Mouse (Mus musculus): ENCODE measurements around the gene Myl6b. TPM values are rescaled to one million over a fixed set of nuclear protein-coding genes. Genes with fewer than 3 reads are reported as not detected.

Gene Myl6b
- polyA plus RNA-seq, 1 experiment from 2014 or later = 5.0 TPM

GRCm38 (mm10) chr10:128458348-128458718 lies 40.2 kb downstream of the Myl6b start:
- ATAC-seq (ENCODE audit: insufficient number of reproducible peaks, insufficient read depth, low FRiP score, low read depth) = peak; percentile 42
- under 1% methylated on average over 29 of the region's 29 CpGs for WGBS
- H3K9ac ChIP-seq (ENCODE audit: low read length) = peak overlapping the region; percentile 93
- H3K4me2 ChIP-seq (ENCODE audit: low read length) = peak overlapping the region; percentile 80
- H3K4me3 ChIP-seq (ENCODE audit: control insufficient read depth in 1 of 2, insufficient read depth in 1 of 2, low read depth in 1 of 2, low read length in 2 of 2) = peak overlapping the region; percentile 89 to 95
- H3K9me3 ChIP-seq (ENCODE audit: control insufficient read depth, low read length) = no peaks in the 10 kb centered on the region
- no peaks in the 10 kb centered on the region for H3K27me3 ChIP-seq (ENCODE audit: control insufficient read depth, insufficient read depth, low read length)
- H3K27ac ChIP-seq (replicated peaks in 1 of 2; ENCODE audit: control insufficient read depth in 1 of 2, insufficient read depth in 1 of 2, low read depth in 2 of 2, low read length in 2 of 2) = peak overlapping the region; percentile 74 to 92
- peaks cover 0 to 15% of the 10 kb centered on the region in 2 experiments; a peak in 2 of 4 replicates for H3K4me1 ChIP-seq (ENCODE audit: control insufficient read depth in 2 of 2, insufficient read depth in 2 of 2, low read length in 2 of 2)
- peaks cover 27% of the 10 kb centered on the region for H3K36me3 ChIP-seq (ENCODE audit: control insufficient read depth, insufficient read depth, low read length)

GRCm38 (mm10) chr10:128457676-128458075 lies 40.8 kb downstream of the Myl6b start:
- peaks cover 0 to 15% of the 10 kb centered on the region in 2 experiments; a peak in 2 of 4 replicates for H3K4me1 ChIP-seq (ENCODE audit: control insufficient read depth in 2 of 2, insufficient read depth in 2 of 2, low read length in 2 of 2)
- H3K27me3 ChIP-seq (ENCODE audit: control insufficient read depth, insufficient read depth, low read length) = no peaks in the 10 kb centered on the region
- ATAC-seq (ENCODE audit: insufficient number of reproducible peaks, insufficient read depth, low FRiP score, low read depth) = no peak
- no peak overlapping the region; the same call in 1 of the 2 replicates for H3K9ac ChIP-seq (ENCODE audit: low read length)
- H3K27ac ChIP-seq (replicated peaks in 1 of 2; ENCODE audit: control insufficient read depth in 1 of 2, insufficient read depth in 1 of 2, low read depth in 2 of 2, low read length in 2 of 2) = no peak overlapping the region
- WGBS = 88% methylated on average over 6 of the region's 6 CpGs
- no peak overlapping the region for H3K4me2 ChIP-seq (ENCODE audit: low read length)
- H3K4me3 ChIP-seq (ENCODE audit: control insufficient read depth in 1 of 2, insufficient read depth in 1 of 2, low read depth in 1 of 2, low read length in 2 of 2) = peak overlapping the region in 1 of 2 experiments; percentile 95; a peak in 1 of 4 replicates
- peaks cover 20% of the 10 kb centered on the region for H3K36me3 ChIP-seq (ENCODE audit: control insufficient read depth, insufficient read depth, low read length)
- no peaks in the 10 kb centered on the region for H3K9me3 ChIP-seq (ENCODE audit: control insufficient read depth, low read length)

- H3K27ac ChIP-seq (replicated peaks in 1 of 2; ENCODE audit: control insufficient read depth in 1 of 2, insufficient read depth in 1 of 2, low read depth in 2 of 2, low read length in 2 of 2) = no peak overlapping the region
- no peaks in the 10 kb centered on the region for H3K9me3 ChIP-seq (ENCODE audit: control insufficient read depth, low read length)
- peak overlapping the region; percentile 32; the same call in 1 of the 2 replicates for H3K4me2 ChIP-seq (ENCODE audit: low read length)
- no peaks in the 10 kb centered on the region for H3K27me3 ChIP-seq (ENCODE audit: control insufficient read depth, insufficient read depth, low read length)
- no peak overlapping the region for H3K9ac ChIP-seq (ENCODE audit: low read length)
- ATAC-seq (ENCODE audit: insufficient number of reproducible peaks, insufficient read depth, low FRiP score, low read depth) = no peak
- WGBS = 3% methylated on average over 6 of the region's 6 CpGs
- no peak overlapping the region for H3K4me3 ChIP-seq (ENCODE audit: control insufficient read depth in 1 of 2, insufficient read depth in 1 of 2, low read depth in 1 of 2, low read length in 2 of 2)
- H3K4me1 ChIP-seq (ENCODE audit: control insufficient read depth in 2 of 2, insufficient read depth in 2 of 2, low read length in 2 of 2) = peaks cover 0 to 6% of the 10 kb centered on the region in 2 experiments; a peak in 2 of 4 replicates
- H3K36me3 ChIP-seq (ENCODE audit: control insufficient read depth, insufficient read depth, low read length) = no peaks in the 10 kb centered on the region
Measured at GRCm38 (mm10) chr10:128455280-128455679, 43.2 kb downstream of the Myl6b start.

GRCm38 (mm10) chr10:128454471-128454870 lies 44.0 kb downstream of the Myl6b start:
- WGBS = 72% methylated on average over 3 of the region's 3 CpGs
- no peak for ATAC-seq (ENCODE audit: insufficient number of reproducible peaks, insufficient read depth, low FRiP score, low read depth)
- H3K9ac ChIP-seq (ENCODE audit: low read length) = no peak overlapping the region

GRCm38 (mm10) chr10:128451014-128451413 lies 47.5 kb downstream of the Myl6b start:
- H3K4me2 ChIP-seq (ENCODE audit: low read length) = no peak overlapping the region
- no peak overlapping the region for H3K9ac ChIP-seq (ENCODE audit: low read length)
- no peaks in the 10 kb centered on the region for H3K9me3 ChIP-seq (ENCODE audit: control insufficient read depth, low read length)
- ATAC-seq (ENCODE audit: insufficient number of reproducible peaks, insufficient read depth, low FRiP score, low read depth) = no peak
- 77% methylated on average over 6 of the region's 6 CpGs for WGBS
- no peaks in the 10 kb centered on the region for H3K36me3 ChIP-seq (ENCODE audit: control insufficient read depth, insufficient read depth, low read length)
- no peaks in the 10 kb centered on the region for H3K27me3 ChIP-seq (ENCODE audit: control insufficient read depth, insufficient read depth, low read length)
- H3K4me3 ChIP-seq (ENCODE audit: control insufficient read depth in 1 of 2, insufficient read depth in 1 of 2, low read depth in 1 of 2, low read length in 2 of 2) = no peak overlapping the region
- H3K27ac ChIP-seq (replicated peaks in 1 of 2; ENCODE audit: control insufficient read depth in 1 of 2, insufficient read depth in 1 of 2, low read depth in 2 of 2, low read length in 2 of 2) = no peak overlapping the region
- H3K4me1 ChIP-seq (ENCODE audit: control insufficient read depth in 2 of 2, insufficient read depth in 2 of 2, low read length in 2 of 2) = 0 out of 4 replicates have a peak, but pooled peaks cover 0 to 3% of the 10 kb centered on the region in 2 experiments

More at GRCm38 (mm10) chr10:128454471-128454870, 44.0 kb downstream of the Myl6b start:
- Histone ChIP-seq H3K4me2 (ENCODE audit: low read length) (no peak overlapping the region), H3K9me3 (ENCODE audit: control insufficient read depth, low read length) (no peaks in the 10 kb centered on the region), H3K27me3 (ENCODE audit: control insufficient read depth, insufficient read depth, low read length) (no peaks in the 10 kb centered on the region), H3K4me1 (ENCODE audit: control insufficient read depth in 2 of 2, insufficient read depth in 2 of 2, low read length in 2 of 2) (0 out of 4 replicates have a peak, but pooled peaks cover 0 to 3% of the 10 kb centered on the region in 2 experiments), H3K27ac (replicated peaks in 1 of 2; ENCODE audit: control insufficient read depth in 1 of 2, insufficient read depth in 1 of 2, low read depth in 2 of 2, low read length in 2 of 2) (no peak overlapping the region), H3K4me3 (ENCODE audit: control insufficient read depth in 1 of 2, insufficient read depth in 1 of 2, low read depth in 1 of 2, low read length in 2 of 2) (no peak overlapping the region), H3K36me3 (ENCODE audit: control insufficient read depth, insufficient read depth, low read length) (no peaks in the 10 kb centered on the region)

GRCm38 (mm10) chr10:128445407-128445806 lies 53.1 kb downstream of the Myl6b start:
- Histone ChIP-seq H3K27ac (replicated peaks in 1 of 2; ENCODE audit: control insufficient read depth in 1 of 2, insufficient read depth in 1 of 2, low read depth in 2 of 2, low read length in 2 of 2) (no peak overlapping the region), H3K4me3 (ENCODE audit: control insufficient read depth in 1 of 2, insufficient read depth in 1 of 2, low read depth in 1 of 2, low read length in 2 of 2) (no peak overlapping the region), H3K4me1 (ENCODE audit: control insufficient read depth in 2 of 2, insufficient read depth in 2 of 2, low read length in 2 of 2) (no peaks in the 10 kb centered on the region), H3K36me3 (ENCODE audit: control insufficient read depth, insufficient read depth, low read length) (peaks cover 14% of the 10 kb centered on the region), H3K9me3 (ENCODE audit: control insufficient read depth, low read length) (no peaks in the 10 kb centered on the region), H3K27me3 (ENCODE audit: control insufficient read depth, insufficient read depth, low read length) (no peaks in the 10 kb centered on the region), H3K4me2 (ENCODE audit: low read length) (no peak overlapping the region), H3K9ac (ENCODE audit: low read length) (no peak overlapping the region)
- 65% methylated on average over 4 of the region's 4 CpGs for WGBS
- no peak for ATAC-seq (ENCODE audit: insufficient number of reproducible peaks, insufficient read depth, low FRiP score, low read depth)

- Histone ChIP-seq H3K9ac (ENCODE audit: low read length) (no peak overlapping the region), H3K4me1 (ENCODE audit: control insufficient read depth in 2 of 2, insufficient read depth in 2 of 2, low read length in 2 of 2) (no peaks in the 10 kb centered on the region), H3K36me3 (ENCODE audit: control insufficient read depth, insufficient read depth, low read length) (peaks cover 24% of the 10 kb centered on the region), H3K27ac (replicated peaks in 1 of 2; ENCODE audit: control insufficient read depth in 1 of 2, insufficient read depth in 1 of 2, low read depth in 2 of 2, low read length in 2 of 2) (no peak overlapping the region), H3K4me2 (ENCODE audit: low read length) (no peak overlapping the region), H3K27me3 (ENCODE audit: control insufficient read depth, insufficient read depth, low read length) (no peaks in the 10 kb centered on the region), H3K9me3 (ENCODE audit: control insufficient read depth, low read length) (no peaks in the 10 kb centered on the region), H3K4me3 (ENCODE audit: control insufficient read depth in 1 of 2, insufficient read depth in 1 of 2, low read depth in 1 of 2, low read length in 2 of 2) (no peak overlapping the region)
- ATAC-seq (ENCODE audit: insufficient number of reproducible peaks, insufficient read depth, low FRiP score, low read depth) = no peak
- WGBS = 63% methylated on average over 6 of the region's 6 CpGs
Measured at GRCm38 (mm10) chr10:128444354-128444753, 54.1 kb downstream of the Myl6b start.

All from heart, embryonic 14.5 days (tissue).